Mouse (Mus musculus) macrophage (primary cell): ENCODE measurements around the gene Fgf18. TPM values are rescaled to one million over a fixed set of nuclear protein-coding genes. Genes with fewer than 3 reads are reported as not detected.

Experiments
- H3K27ac ChIP-seq: fragments of 350-480 bp; formaldehyde crosslinking; 2 replicates; pipeline ENCODE4 v1.9.0; 2021
- H3K36me3 ChIP-seq: fragments of 350-480 bp; formaldehyde crosslinking; 2 replicates; pipeline ENCODE4 v1.9.0; 2021; ENCODE audit errors: inconsistent target
- H3K4me3 ChIP-seq: fragments of 350-480 bp; formaldehyde crosslinking; 2 replicates; pipeline ENCODE4 v1.9.0; 2021; ENCODE audit errors: inconsistent target
- H3K79me2 ChIP-seq: fragments of 350-480 bp; formaldehyde crosslinking; 2 replicates; pipeline ENCODE4 v1.9.0; 2021; ENCODE audit errors: inconsistent target
- WGBS: methylation state at CpG from one replicate; pipeline ENCODE4 v1.1.7; 2026; ENCODE audit warnings: inconsistent platforms; ENCODE audit not compliant: missing documents; 5-methylcytosine and 5-hydroxymethylcytosine counted together
- polyA plus RNA-seq: library from polyadenylated mRNA; stranded (reverse); fragments of 250-400 nt; gene quantifications from 3 replicates; pipeline ENCODE4 v1.2.4, GENCODE M21; 2018; ENCODE audit warnings: inconsistent platforms
- total RNA-seq, 78 experiments: library from RNA; depleted of rRNA; stranded (reverse); fragments of 250-400 nt; gene quantifications; 1 replicate in 9 of 78; 2 replicates in 24 of 78; 3 replicates in 43 of 78; 4 replicates in 2 of 78; pipeline ENCODE4 v1.2.4; 2018; ENCODE audit warnings: inconsistent platforms in 56 of 78

Gene Fgf18
- 1 to 10 TPM in 1 of 26 experiments, not detected in 25; 2.6 TPM for total RNA-seq (2018; cell fraction: chromatin; rRNA removed)
- total RNA-seq (2018; cell fraction: cytosol; rRNA removed): not detected
- not detected for total RNA-seq (2018; cell fraction: nucleus; rRNA removed)
- polyA plus RNA-seq: not detected in 3 replicates

GRCm38 (mm10) chr11:33147171-33147571 lies at the start of gene Fgf18:
TSS of gene Fgf18 (minus strand) at chr11:33147400.
- H3K79me2 ChIP-seq: no peaks in the 10 kb centered on the region
- H3K36me3 ChIP-seq: peaks cover 19% of the 10 kb centered on the region; the same call in 1 of the 2 replicates
- no peak within 1 kb of the TSS for H3K4me3 ChIP-seq
- WGBS: 0% methylated on average over 8 of the region's 53 CpGs
- H3K27ac ChIP-seq: no peak within 1 kb of the TSS

- H3K36me3 ChIP-seq: no peaks in the 10 kb centered on the region
- H3K27ac ChIP-seq: no peak overlapping the region
- H3K4me3 ChIP-seq: no peak overlapping the region
- H3K79me2 ChIP-seq: no peaks in the 10 kb centered on the region
- 20% methylated on average over 23 of the region's 24 CpGs for WGBS
These were observed 49.4 kb upstream of the Fgf18 start for GRCm38 (mm10) chr11:33196447-33197132.

GRCm38 (mm10) chr11:33195531-33196446 lies 48.6 kb upstream of the Fgf18 start:
- 13% methylated on average over 25 of the region's 25 CpGs for WGBS
- no peaks in the 10 kb centered on the region for H3K79me2 ChIP-seq
- H3K27ac ChIP-seq: no peak overlapping the region
- H3K36me3 ChIP-seq: no peaks in the 10 kb centered on the region
- H3K4me3 ChIP-seq: no peak overlapping the region

GRCm38 (mm10) chr11:33195061-33195460 lies 47.9 kb upstream of the Fgf18 start:
- WGBS: 58% methylated on average over 7 of the region's 7 CpGs
- Histone ChIP-seq H3K79me2 (no peaks in the 10 kb centered on the region), H3K36me3 (no peaks in the 10 kb centered on the region), H3K4me3 (no peak overlapping the region), H3K27ac (no peak overlapping the region)

- 15% methylated on average over 12 of the region's 12 CpGs for WGBS
- Histone ChIP-seq H3K36me3 (no peaks in the 10 kb centered on the region), H3K79me2 (no peaks in the 10 kb centered on the region), H3K4me3 (no peak overlapping the region), H3K27ac (no peak overlapping the region)
These were observed 46.5 kb upstream of the Fgf18 start for GRCm38 (mm10) chr11:33193695-33194094.

- H3K36me3 ChIP-seq: no peaks in the 10 kb centered on the region
- WGBS: 60% methylated on average over 2 of the region's 3 CpGs
- no peak overlapping the region for H3K4me3 ChIP-seq
- no peaks in the 10 kb centered on the region for H3K79me2 ChIP-seq
- H3K27ac ChIP-seq: no peak overlapping the region
These were observed 34.6 kb upstream of the Fgf18 start for GRCm38 (mm10) chr11:33181804-33182203.

- 18% methylated on average over 18 of the region's 18 CpGs for WGBS
- no peaks in the 10 kb centered on the region for H3K36me3 ChIP-seq
- H3K27ac ChIP-seq: no peak overlapping the region
- no peak overlapping the region for H3K4me3 ChIP-seq
- no peaks in the 10 kb centered on the region for H3K79me2 ChIP-seq
These were observed 33.5 kb upstream of the Fgf18 start for GRCm38 (mm10) chr11:33180701-33181116.

- no peaks in the 10 kb centered on the region for H3K79me2 ChIP-seq
- WGBS: 93% methylated on average over 1 of the region's 1 CpGs
- H3K4me3 ChIP-seq: no peak overlapping the region
- no peaks in the 10 kb centered on the region for H3K36me3 ChIP-seq
- H3K27ac ChIP-seq: no peak overlapping the region
These were observed 32.6 kb upstream of the Fgf18 start for GRCm38 (mm10) chr11:33179802-33180201.

GRCm38 (mm10) chr11:33176525-33177245 lies 29.5 kb upstream of the Fgf18 start:
- Histone ChIP-seq H3K4me3 (no peak overlapping the region), H3K36me3 (no peaks in the 10 kb centered on the region), H3K79me2 (no peaks in the 10 kb centered on the region), H3K27ac (no peak overlapping the region)
- 38% methylated on average over 20 of the region's 20 CpGs for WGBS

GRCm38 (mm10) chr11:33175768-33176167 lies 28.6 kb upstream of the Fgf18 start:
- no peak overlapping the region for H3K27ac ChIP-seq
- no peaks in the 10 kb centered on the region for H3K36me3 ChIP-seq
- H3K79me2 ChIP-seq: no peaks in the 10 kb centered on the region
- WGBS: 88% methylated on average over 2 of the region's 3 CpGs
- H3K4me3 ChIP-seq: no peak overlapping the region

GRCm38 (mm10) chr11:33170489-33170888 lies 23.3 kb upstream of the Fgf18 start:
- no peaks in the 10 kb centered on the region for H3K36me3 ChIP-seq
- no peak overlapping the region for H3K27ac ChIP-seq
- H3K4me3 ChIP-seq: no peak overlapping the region
- WGBS: 12% methylated on average over 9 of the region's 9 CpGs
- H3K79me2 ChIP-seq: no peaks in the 10 kb centered on the region

- 1% methylated on average over 49 of the region's 49 CpGs for WGBS
- H3K79me2 ChIP-seq: peaks cover 46% of the 10 kb centered on the region
- H3K27ac ChIP-seq: peak within 1 kb of the TSS; percentile 60
- peak within 1 kb of the TSS; percentile 79 for H3K4me3 ChIP-seq
- peaks cover 24% of the 10 kb centered on the region for H3K36me3 ChIP-seq
These were observed 15.9 kb upstream of the Fgf18 start, which contains the start of gene Npm1 for GRCm38 (mm10) chr11:33162998-33163506. TSS of gene Npm1 (minus strand) at chr11:33163206.

- peak overlapping the region; percentile 79 for H3K4me3 ChIP-seq
- WGBS: under 1% methylated on average over 53 of the region's 53 CpGs
These were observed 15.2 kb upstream of the Fgf18 start for GRCm38 (mm10) chr11:33162211-33162997.

More at GRCm38 (mm10) chr11:33162211-33162997, 15.2 kb upstream of the Fgf18 start:
- Histone ChIP-seq H3K36me3 (peaks cover 31% of the 10 kb centered on the region), H3K27ac (peak overlapping the region; percentile 60), H3K79me2 (peaks cover 46% of the 10 kb centered on the region)
